Mouse (Mus musculus) CD4-positive, CD25-positive, alpha-beta regulatory T cell, adult 4 months (primary cell): ENCODE measurements around the gene 4930558K02Rik. TPM values are rescaled to one million over a fixed set of nuclear protein-coding genes. Genes with fewer than 3 reads are reported as not detected.
A peak's percentile ranks its signal among the peaks of the same experiment; 100 is the strongest.

ENCODE experiments used
- ATAC-seq: one replicate; pipeline ENCODE4 v1.8.0; 2017
- polyA plus RNA-seq, 2 experiments: library from polyadenylated mRNA; unstranded; fragments of 100-300 nt; shearing (Covaris generic); gene quantifications; one replicate each; pipeline ENCODE4 v1.2.1; 2017

Gene 4930558K02Rik
- polyA plus RNA-seq, 2 experiments from 2014 or later, result not detected

DNA sequence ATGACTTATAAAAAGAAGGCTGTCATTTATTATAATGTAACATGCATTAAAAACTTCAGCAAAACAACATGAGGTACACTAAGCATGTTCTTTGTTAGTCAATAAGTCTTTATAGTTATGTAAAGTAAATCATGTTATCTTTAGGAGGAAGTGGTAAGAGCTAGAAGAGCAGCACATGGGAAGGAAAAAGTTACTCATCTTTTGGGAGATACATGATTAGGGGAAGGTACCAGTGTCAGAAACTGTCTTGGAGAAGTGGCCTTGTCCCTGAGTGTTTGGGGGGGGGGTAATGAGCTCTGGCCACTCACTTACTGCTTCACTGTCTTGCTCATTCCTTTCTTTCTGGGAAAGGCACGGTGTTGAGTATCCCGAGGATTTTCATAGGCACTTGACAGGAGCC is 37.4 kb downstream of the 4930558K02Rik start:
- ATAC-seq, result no peak

- no peak for ATAC-seq
These were observed 47.1 kb downstream of the 4930558K02Rik start for GRCm38 (mm10) chr1:161932286-161932685.

GRCm38 (mm10) chr1:161931817-161932216 is 47.6 kb downstream of the 4930558K02Rik start:
- no peak for ATAC-seq

GRCm38 (mm10) chr1:161931313-161931712 is 48.1 kb downstream of the 4930558K02Rik start:
- no peak for ATAC-seq

- ATAC-seq, result no peak
These were observed 51.5 kb downstream of the 4930558K02Rik start for GRCm38 (mm10) chr1:161927976-161928375.

DNA sequence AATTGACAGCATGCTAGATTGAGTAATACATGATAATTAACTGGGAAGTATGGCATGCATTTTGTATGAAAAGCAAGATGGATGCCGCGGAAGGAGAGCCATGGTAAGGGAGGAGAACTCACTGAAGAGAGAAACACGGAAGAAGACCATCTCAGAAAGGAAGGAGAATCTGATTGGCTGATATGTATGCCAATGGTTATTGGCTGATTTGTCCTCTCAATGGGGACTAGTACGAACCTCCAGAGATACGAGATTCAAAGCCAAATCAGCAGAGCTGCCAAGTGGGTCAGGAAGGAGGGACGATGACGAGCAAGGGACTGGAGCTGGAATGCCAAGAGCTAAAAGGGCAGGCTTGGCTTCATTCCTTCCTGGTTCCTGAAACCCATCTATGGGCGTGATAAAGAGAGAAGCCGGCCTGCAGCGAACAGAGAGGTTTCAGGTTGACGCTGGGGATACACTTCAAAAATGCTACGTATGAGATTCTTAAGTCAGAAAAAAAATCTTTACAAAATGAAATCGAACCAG is 54.1 kb downstream of the 4930558K02Rik start:
- no peak for ATAC-seq

- no peak for ATAC-seq
These were observed 55.1 kb downstream of the 4930558K02Rik start for GRCm38 (mm10) chr1:161924321-161924720.

GRCm38 (mm10) chr1:161921928-161922327 is 57.5 kb downstream of the 4930558K02Rik start:
- peak; percentile 70 for ATAC-seq

GRCm38 (mm10) chr1:161920475-161921454 is 58.7 kb downstream of the 4930558K02Rik start:
- ATAC-seq, result no peak

GRCm38 (mm10) chr1:161919594-161919993 is 59.8 kb downstream of the 4930558K02Rik start:
- ATAC-seq, result no peak

GRCm38 (mm10) chr1:161918682-161919372 is 60.6 kb downstream of the 4930558K02Rik start:
- ATAC-seq, result no peak

- no peak for ATAC-seq
These were observed 61.4 kb downstream of the 4930558K02Rik start for GRCm38 (mm10) chr1:161917940-161918484.

DNA sequence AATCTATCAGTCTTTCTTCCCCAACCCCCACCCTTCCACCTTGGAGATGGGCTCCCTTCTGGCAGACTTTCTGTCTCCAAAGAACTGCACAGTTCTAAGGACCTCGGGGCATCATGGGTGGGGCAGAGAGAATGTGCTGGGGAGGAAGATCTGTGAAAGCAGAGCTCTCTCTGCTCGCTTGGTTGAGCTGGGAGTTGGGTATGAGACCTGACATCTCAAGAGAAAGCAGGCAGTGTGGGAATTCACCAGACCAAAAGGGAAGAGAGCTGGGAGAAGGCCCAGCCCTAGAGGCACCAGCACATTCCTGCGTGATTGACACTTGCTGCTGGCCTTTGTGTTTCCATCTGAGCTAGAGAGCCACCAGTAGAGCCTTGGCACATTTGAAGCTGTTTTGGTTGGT is 63.4 kb downstream of the 4930558K02Rik start:
- no peak for ATAC-seq

- ATAC-seq, result no peak
These were observed 65.8 kb downstream of the 4930558K02Rik start for GRCm38 (mm10) chr1:161913648-161913984.

DNA sequence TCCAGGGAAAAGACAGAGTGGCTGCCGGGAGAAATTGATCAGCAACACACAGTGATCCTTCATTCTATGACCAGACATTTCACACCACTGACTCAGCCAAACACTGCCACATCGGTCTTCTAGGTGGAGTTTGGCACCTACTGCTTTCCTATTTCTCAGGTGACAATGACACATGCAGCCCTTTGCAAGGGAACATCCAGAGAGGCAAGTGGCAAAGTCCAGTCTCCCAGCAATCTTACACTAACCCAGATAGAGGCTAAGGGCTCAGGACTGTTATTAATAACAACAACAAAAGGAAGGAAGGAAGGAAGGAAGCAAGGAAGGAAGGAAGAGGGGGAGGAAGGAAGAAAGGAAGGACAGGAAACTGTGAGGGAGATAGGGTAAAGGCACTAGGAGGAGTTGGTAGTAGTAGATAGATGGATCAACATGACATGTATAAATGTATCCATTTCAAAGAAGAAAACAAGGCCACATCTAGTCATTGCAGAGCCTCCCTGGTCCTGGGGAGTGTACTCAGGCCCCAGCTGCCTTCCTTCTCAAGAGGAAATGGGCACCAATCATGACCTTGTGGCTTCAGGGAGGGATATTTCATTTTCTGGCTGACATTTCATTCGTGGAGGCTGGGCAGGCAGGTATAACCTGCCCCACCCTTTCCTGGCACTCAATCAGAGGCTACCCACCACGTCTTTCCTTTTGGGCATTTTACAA is 66.3 kb downstream of the 4930558K02Rik start:
- peak; percentile 26 for ATAC-seq

DNA sequence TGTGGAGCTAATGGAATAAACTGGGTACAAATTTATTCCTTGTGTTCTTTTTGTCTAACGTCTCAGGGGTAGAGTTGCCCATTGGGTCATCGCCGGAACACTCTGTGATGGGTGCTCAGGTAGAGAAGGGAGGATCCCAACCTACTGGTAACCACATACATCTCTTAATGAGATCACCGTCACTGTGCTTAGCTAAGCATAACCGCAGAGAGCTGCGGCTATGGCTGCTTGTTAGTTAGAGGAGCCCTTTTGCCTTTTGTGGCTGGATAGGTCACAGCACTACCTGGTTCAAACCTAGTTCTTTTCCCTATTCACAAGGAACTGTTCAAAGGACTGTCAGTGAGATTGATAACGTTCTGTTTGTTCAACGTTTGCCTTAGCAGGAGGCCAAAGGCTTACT is 70.4 kb downstream of the 4930558K02Rik start:
- no peak for ATAC-seq

- peak; percentile 72 for ATAC-seq
These were observed 71.5 kb downstream of the 4930558K02Rik start for GRCm38 (mm10) chr1:161907795-161908457.

DNA sequence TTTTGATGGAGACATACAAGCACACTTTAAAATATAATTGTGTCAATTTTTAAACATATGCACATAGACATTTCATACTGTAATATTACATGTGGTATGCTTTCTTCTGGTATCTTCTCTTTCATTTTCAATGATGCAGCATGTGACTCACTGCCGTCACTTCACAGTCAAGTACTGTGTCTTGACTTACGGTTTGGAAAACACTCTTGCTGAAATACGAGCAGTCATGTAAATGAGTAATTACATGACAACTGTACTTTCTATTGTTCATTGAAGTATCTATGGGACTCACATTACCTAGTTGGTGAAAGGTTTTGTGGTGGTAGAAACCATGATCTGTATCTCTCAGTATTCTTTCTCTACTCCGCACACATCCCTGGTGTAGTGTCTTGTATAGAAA is 72.3 kb downstream of the 4930558K02Rik start:
- ATAC-seq, result peak; percentile 82

GRCm38 (mm10) chr1:161902692-161903452 is 76.6 kb downstream of the 4930558K02Rik start:
- no peak for ATAC-seq

DNA sequence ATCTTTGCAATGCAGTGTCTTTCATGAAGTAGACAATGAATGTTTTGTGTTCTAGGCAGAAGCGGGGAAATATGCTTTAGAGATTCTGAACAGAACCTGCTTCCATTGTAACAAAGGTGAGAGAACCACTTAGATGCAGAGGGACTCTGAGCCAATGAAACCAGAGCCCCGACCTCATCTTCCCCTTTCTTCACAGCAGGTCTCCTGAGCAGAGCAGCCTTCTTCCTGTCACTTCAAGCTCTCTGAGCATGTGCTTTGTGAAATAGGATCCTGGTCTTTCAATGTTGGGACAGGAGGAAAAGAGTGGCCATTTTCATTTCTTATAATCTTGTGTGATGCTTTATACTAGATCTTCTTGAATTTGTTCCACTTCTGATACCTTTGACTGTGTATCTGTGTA is 79.3 kb downstream of the 4930558K02Rik start:
- ATAC-seq, result no peak

- no peak for ATAC-seq
These were observed 82.2 kb downstream of the 4930558K02Rik start for GRCm38 (mm10) chr1:161897235-161897634.
